Mouse (Mus musculus) heart, embryonic 14.5 days (tissue): ENCODE results near the gene Tspan32. TPM values are rescaled to one million over a fixed set of nuclear protein-coding genes. Genes with fewer than 3 reads are reported as not detected.

ENCODE experiments used
- ATAC-seq: fragments of 200-750 bp; cut with Nextera tagmentation; 2 replicates; pipeline ENCODE4 v1.8.0; 2017; ENCODE audit warnings: low read depth, moderate TSS enrichment; ENCODE audit not compliant: insufficient number of reproducible peaks, insufficient read depth, low FRiP score
- H3K27ac ChIP-seq, 2 experiments: fragments of 200-500 bp in 1 of 2; fragments of 300-500 bp in 1 of 2; sonication (generic) in 1 of 2; replicated peaks in 1 of 2; 2 replicates each; pipeline ENCODE4 v1.5.1; 2012 to 2014; ENCODE audit warnings: low read depth in 2 of 2, low read length in 2 of 2, control low read depth in 1 of 2, mild to moderate bottlenecking in 1 of 2, mixed read lengths in 1 of 2; ENCODE audit not compliant: control insufficient read depth in 1 of 2, insufficient read depth in 1 of 2
- H3K27me3 ChIP-seq: fragments of 300-500 bp; sonication (generic); 2 replicates; pipeline ENCODE4 v1.6.1; 2014; ENCODE audit warnings: mild to moderate bottlenecking, low read length, control low read depth; ENCODE audit not compliant: control insufficient read depth, insufficient read depth
- H3K36me3 ChIP-seq: fragments of 300-500 bp; sonication (generic); 2 replicates; pipeline ENCODE4 v1.6.1; 2014; ENCODE audit warnings: mild to moderate bottlenecking, control low read depth, low read length, mixed read lengths; ENCODE audit not compliant: control insufficient read depth, insufficient read depth
- H3K4me1 ChIP-seq, 2 experiments: fragments of 200-500 bp in 1 of 2; fragments of 300-500 bp in 1 of 2; sonication (generic) in 1 of 2; 2 replicates each; pipeline ENCODE4 v1.6.1; 2012 to 2014; ENCODE audit warnings: low read length in 2 of 2, control low read depth in 1 of 2, mixed read lengths in 1 of 2; ENCODE audit not compliant: control insufficient read depth in 2 of 2, insufficient read depth in 2 of 2
- H3K4me2 ChIP-seq: fragments of 300-500 bp; sonication (generic); 2 replicates; pipeline ENCODE4 v1.6.1; 2014; ENCODE audit warnings: mild to moderate bottlenecking, low read length
- H3K4me3 ChIP-seq, 2 experiments: fragments of 200-500 bp in 1 of 2; fragments of 300-500 bp in 1 of 2; sonication (generic) in 1 of 2; 2 replicates each; pipeline ENCODE4 v1.5.1; 2012 to 2014; ENCODE audit warnings: low read length in 2 of 2, mild to moderate bottlenecking in 2 of 2, control low read depth in 1 of 2, low read depth in 1 of 2, moderate library complexity in 1 of 2; ENCODE audit not compliant: control insufficient read depth in 1 of 2, insufficient read depth in 1 of 2
- H3K9ac ChIP-seq: fragments of 300-500 bp; sonication (generic); 2 replicates; pipeline ENCODE4 v1.6.1; 2014; ENCODE audit warnings: mild to moderate bottlenecking, low read length
- H3K9me3 ChIP-seq: fragments of 300-500 bp; sonication (generic); 2 replicates; pipeline ENCODE4 v1.6.1; 2016; ENCODE audit warnings: low read length, control low read depth; ENCODE audit not compliant: control insufficient read depth
- whole genome bisulfite sequencing: fragments of 180-500 bp; shearing (Covaris S2); extraction: QIAGEN DNeasy Blood & Tissue Kit; methylation state at CpG from one replicate; pipeline ENCODE4 v1.1.7; 2014; 5-methylcytosine and 5-hydroxymethylcytosine counted together
- polyA plus RNA-seq: library from polyadenylated mRNA; unstranded; fragments of >200 nt; fragmentation: Nextera tagmentation; extraction: Ambion mirVana; gene quantifications from 2 replicates; pipeline ENCODE4 v1.2.1, GENCODE M21; 2014

Tspan32 gene
- 2.3 and 2.7 TPM in 2 replicates for polyA plus RNA-seq

- H3K9ac ChIP-seq: peak within 1 kb of the TSS; percentile 34; the same call in 1 of the 2 replicates
- no peaks in the 10 kb centered on the region for H3K27me3 ChIP-seq
- peak within 1 kb of the TSS; percentile 27 for H3K4me2 ChIP-seq
- WGBS: 75% methylated on average over 4 of the region's 4 CpGs
- peaks cover 43 to 46% of the 10 kb centered on the region in 2 experiments for H3K4me1 ChIP-seq
- H3K4me3 ChIP-seq: no peak within 1 kb of the TSS
- no peaks in the 10 kb centered on the region for H3K9me3 ChIP-seq
- no peak for ATAC-seq
- peak within 1 kb of the TSS; percentile 8 to 33; a peak in 2 of 4 replicates for H3K27ac ChIP-seq
- no peaks in the 10 kb centered on the region for H3K36me3 ChIP-seq
Observed at GRCm38 (mm10) chr7:143004727-143005343, at the start of gene Tspan32. Tspan32 (plus strand) TSS chr7:143005046.

- no peak overlapping the region for H3K9ac ChIP-seq
- H3K4me2 ChIP-seq: no peak overlapping the region
- H3K9me3 ChIP-seq: 0 out of 2 replicates have a peak, but pooled peaks cover 1% of the 10 kb centered on the region
- no peak overlapping the region for H3K4me3 ChIP-seq
- 67% methylated on average over 2 of the region's 2 CpGs for WGBS
- H3K36me3 ChIP-seq: no peaks in the 10 kb centered on the region
- no peak overlapping the region for H3K27ac ChIP-seq
- no peaks in the 10 kb centered on the region for H3K4me1 ChIP-seq
- no peak for ATAC-seq
- no peaks in the 10 kb centered on the region for H3K27me3 ChIP-seq
Observed at GRCm38 (mm10) chr7:142956018-142956417, 48.8 kb upstream of the Tspan32 start.

- no peaks in the 10 kb centered on the region for H3K4me1 ChIP-seq
- no peak for ATAC-seq
- 80% methylated on average over 1 of the region's 1 CpGs for WGBS
- no peak overlapping the region for H3K4me2 ChIP-seq
- H3K9me3 ChIP-seq: no peaks in the 10 kb centered on the region
- H3K27me3 ChIP-seq: peaks cover 4% of the 10 kb centered on the region; the same call in 1 of the 2 replicates
- H3K4me3 ChIP-seq: no peak overlapping the region
- no peak overlapping the region for H3K9ac ChIP-seq
- H3K27ac ChIP-seq: no peak overlapping the region
- H3K36me3 ChIP-seq: no peaks in the 10 kb centered on the region
Observed at GRCm38 (mm10) chr7:142958817-142959216, 46.0 kb upstream of the Tspan32 start.

GRCm38 (mm10) chr7:142959752-142960151, 45.1 kb upstream of the Tspan32 start:
- Histone ChIP-seq H3K4me1 (no peaks in the 10 kb centered on the region), H3K27me3 (peaks cover 4% of the 10 kb centered on the region), H3K4me2 (no peak overlapping the region), H3K9ac (no peak overlapping the region), H3K36me3 (no peaks in the 10 kb centered on the region), H3K27ac (no peak overlapping the region), H3K9me3 (no peaks in the 10 kb centered on the region), H3K4me3 (no peak overlapping the region)
- 66% methylated on average over 4 of the region's 4 CpGs for WGBS
- ATAC-seq: no peak

GRCm38 (mm10) chr7:142967414-142967883, 37.4 kb upstream of the Tspan32 start:
- WGBS: under 1% methylated on average over 36 of the region's 36 CpGs
- Histone ChIP-seq H3K4me3 (peak overlapping the region; percentile 35 to 45), H3K4me2 (peak overlapping the region; percentile 89), H3K9me3 (no peaks in the 10 kb centered on the region), H3K4me1 (peaks cover 12 to 15% of the 10 kb centered on the region in 2 experiments; a peak in 3 of 4 replicates), H3K27ac (no peak overlapping the region), H3K27me3 (peaks cover 71% of the 10 kb centered on the region), H3K9ac (peak overlapping the region; percentile 54), H3K36me3 (no peaks in the 10 kb centered on the region)
- ATAC-seq: no peak

GRCm38 (mm10) chr7:142967884-142968808, 36.7 kb upstream of the Tspan32 start:
- peaks cover 12 to 15% of the 10 kb centered on the region in 2 experiments; a peak in 3 of 4 replicates for H3K4me1 ChIP-seq
- no peaks in the 10 kb centered on the region for H3K36me3 ChIP-seq
- WGBS: under 1% methylated on average over 89 of the region's 90 CpGs
- peak overlapping the region; percentile 89 for H3K4me2 ChIP-seq
- H3K9me3 ChIP-seq: no peaks in the 10 kb centered on the region
- H3K27me3 ChIP-seq: peaks cover 68% of the 10 kb centered on the region
- 0 out of 2 replicates have a peak, but pooled peaks have one; percentile 19 for ATAC-seq
- peak overlapping the region; percentile 54 for H3K9ac ChIP-seq
- peak overlapping the region; percentile 35 to 45 for H3K4me3 ChIP-seq
- H3K27ac ChIP-seq: no peak overlapping the region

- H3K27ac ChIP-seq: no peak within 1 kb of the TSS
- peaks cover 12 to 15% of the 10 kb centered on the region in 2 experiments; a peak in 3 of 4 replicates for H3K4me1 ChIP-seq
- 2% methylated on average over 51 of the region's 51 CpGs for WGBS
- peak within 1 kb of the TSS; percentile 89 for H3K4me2 ChIP-seq
- H3K27me3 ChIP-seq: peaks cover 68% of the 10 kb centered on the region
- peak within 1 kb of the TSS; percentile 35 to 45 for H3K4me3 ChIP-seq
- no peaks in the 10 kb centered on the region for H3K36me3 ChIP-seq
- H3K9ac ChIP-seq: peak within 1 kb of the TSS; percentile 54
- H3K9me3 ChIP-seq: no peaks in the 10 kb centered on the region
- peak; percentile 25; the same call in 1 of the 2 replicates for ATAC-seq
Observed at GRCm38 (mm10) chr7:142968809-142969511, 35.9 kb upstream of the Tspan32 start, which contains the start of gene Ascl2. Ascl2 (minus strand) TSS chr7:142969264.
